In genomic region chr1:193537616-193538015, GRCm38 (mm10) we compare ENCODE assay signal across 28 mouse cellular contexts.
"Had no signal": no experiment of that assay in that cellular context is flagged by ENCODE, and none has a peak within 500 bp of the region (broad histone marks: within the 10 kb centered on the region; RNA-seq: fewer than 3 reads in every experiment).

No protein-coding gene starts in this region.

- H3K27me3 ChIP-seq: embryonic facial prominence, embryonic 12.5 days; embryonic facial prominence, embryonic 15.5 days; forebrain, embryonic 12.5 days; forebrain, embryonic 13.5 days; forebrain, embryonic 15.5 days had no signal

- H3K36me3 ChIP-seq: embryonic facial prominence, embryonic 10.5 days; embryonic facial prominence, embryonic 12.5 days; embryonic facial prominence, embryonic 13.5 days; embryonic facial prominence, embryonic 15.5 days; forebrain, embryonic 10.5 days; forebrain, embryonic 12.5 days; forebrain, embryonic 15.5 days had no signal

- ATAC-seq: forebrain, embryonic 13.5 days; forebrain, embryonic 14.5 days; forebrain, embryonic 15.5 days; forebrain, embryonic 16.5 days; forebrain, postnatal 0 days had no signal

- H3K4me2 ChIP-seq: embryonic facial prominence, embryonic 12.5 days; embryonic facial prominence, embryonic 13.5 days; embryonic facial prominence, embryonic 15.5 days; forebrain, embryonic 12.5 days; forebrain, embryonic 13.5 days; forebrain, embryonic 15.5 days had no signal

- H3K27ac ChIP-seq: embryonic facial prominence, embryonic 10.5 days; embryonic facial prominence, embryonic 12.5 days; embryonic facial prominence, embryonic 13.5 days; embryonic facial prominence, embryonic 15.5 days; forebrain, embryonic 10.5 days; forebrain, embryonic 12.5 days; forebrain, embryonic 13.5 days; forebrain, embryonic 15.5 days; gastrocnemius, adult 2 months; heart, adult 2 months had no signal

- H3K9ac ChIP-seq: embryonic facial prominence, embryonic 12.5 days; embryonic facial prominence, embryonic 13.5 days; embryonic facial prominence, embryonic 15.5 days; forebrain, embryonic 12.5 days; forebrain, embryonic 13.5 days; forebrain, embryonic 15.5 days; forebrain, postnatal 0 days had no signal

- H3K4me3 ChIP-seq: embryonic facial prominence, embryonic 10.5 days; embryonic facial prominence, embryonic 12.5 days; embryonic facial prominence, embryonic 13.5 days; embryonic facial prominence, embryonic 15.5 days; erythroblast, embryonic 14.5 days; forebrain, embryonic 10.5 days; forebrain, embryonic 12.5 days; forebrain, embryonic 13.5 days; forebrain, embryonic 15.5 days; gastrocnemius, adult 2 months; heart, adult 2 months had no signal

- DNase-seq: cerebellum, adult 2 months; cerebellum, adult 8-10 months; cerebellum, adult 9-10 months; cerebellum, adult 9-11 months; cerebellum, postnatal 10 days; cerebellum, postnatal 14 days; cerebellum, postnatal 25 days; cerebellum, postnatal 36 days; embryo, embryonic 11 days; forebrain, postnatal 0 days; gastrocnemius, adult 2 months; gastrocnemius, postnatal 10 days; gastrocnemius, postnatal 14 days; gastrocnemius, postnatal 25 days; gastrocnemius, postnatal 36 days; heart, adult 18-20 months; heart, adult 2 months had no signal

- H3K9me3 ChIP-seq: embryonic facial prominence, embryonic 10.5 days; embryonic facial prominence, embryonic 12.5 days; embryonic facial prominence, embryonic 13.5 days; embryonic facial prominence, embryonic 15.5 days; forebrain, embryonic 10.5 days; forebrain, embryonic 12.5 days; forebrain, embryonic 13.5 days; forebrain, embryonic 15.5 days had no signal
